Mouse (Mus musculus): ENCODE data around the gene Hepacam2. TPM values are rescaled to one million over a fixed set of nuclear protein-coding genes. Genes with fewer than 3 reads are reported as not detected.
"Not testable (repeated sequence)": the region's sequence is repeated elsewhere in the genome, so short reads cannot be mapped to it uniquely, and the experiment has no call there.

Hepacam2 gene
- total and polyA plus RNA-seq, 2 experiments from 2014 or later = 1.4 to 2.0 TPM

GRCm38 (mm10) chr6:3528198-3528597, 30.1 kb upstream of the Hepacam2 start:
- Histone ChIP-seq H3K4me3 (ENCODE audit: low read depth, low read length) (no peak overlapping the region), H3K4me1 (ENCODE audit: insufficient read depth, low read length) (no peaks in the 10 kb centered on the region), H3K36me3 (ENCODE audit: insufficient read depth, low read length) (no peaks in the 10 kb centered on the region), H3K27me3 (ENCODE audit: insufficient read depth, low read length) (no peaks in the 10 kb centered on the region), H3K9me3 (ENCODE audit: low read length) (no peaks in the 10 kb centered on the region), H3K9ac (replicated peaks; ENCODE audit: low read length, poor library complexity, severe bottlenecking) (no peak overlapping the region), H3K4me2 (ENCODE audit: low read depth, low read length, poor library complexity, severe bottlenecking) (no peak overlapping the region), H3K27ac (ENCODE audit: low read depth, low read length) (no peak overlapping the region)
- ATAC-seq (ENCODE audit: low FRiP score) = no peak
- DNase-seq (ENCODE audit: low spot score) = no peak
- no peak for TF ChIP-seq CTCF (IDR thresholded peaks at IDR 0.05)
- WGBS = 90% methylated on average over 4 of the region's 4 CpGs

GRCm38 (mm10) chr6:3512611-3513010, 14.5 kb upstream of the Hepacam2 start:
- Histone ChIP-seq H3K4me1 (ENCODE audit: insufficient read depth, low read length) (no peaks in the 10 kb centered on the region; the same call in 1 of the 2 replicates), H3K9ac (replicated peaks; ENCODE audit: low read length, poor library complexity, severe bottlenecking) (no peak overlapping the region), H3K27ac (ENCODE audit: low read depth, low read length) (no peak overlapping the region), H3K36me3 (ENCODE audit: insufficient read depth, low read length) (peaks cover 3% of the 10 kb centered on the region; the same call in 1 of the 2 replicates), H3K4me3 (ENCODE audit: low read depth, low read length) (no peak overlapping the region), H3K9me3 (ENCODE audit: low read length) (no peaks in the 10 kb centered on the region), H3K4me2 (ENCODE audit: low read depth, low read length, poor library complexity, severe bottlenecking) (no peak overlapping the region), H3K27me3 (ENCODE audit: insufficient read depth, low read length) (no peaks in the 10 kb centered on the region)
- 34% methylated on average over 3 of the region's 3 CpGs for WGBS
- peak; percentile 21; the same call in 1 of the 2 replicates for TF ChIP-seq CTCF (IDR thresholded peaks at IDR 0.05)
- peak; percentile 73 for ATAC-seq (ENCODE audit: low FRiP score)
- peak; percentile 71 for DNase-seq (ENCODE audit: low spot score)

GRCm38 (mm10) chr6:3511612-3512011, 13.5 kb upstream of the Hepacam2 start:
- Histone ChIP-seq H3K36me3 (ENCODE audit: insufficient read depth, low read length) (no peaks in the 10 kb centered on the region), H3K9ac (replicated peaks; ENCODE audit: low read length, poor library complexity, severe bottlenecking) (0 out of 2 replicates have a peak overlapping the region, but pooled peaks have one; percentile 30), H3K4me3 (ENCODE audit: low read depth, low read length) (no peak overlapping the region), H3K4me2 (ENCODE audit: low read depth, low read length, poor library complexity, severe bottlenecking) (peak overlapping the region; percentile 23), H3K4me1 (ENCODE audit: insufficient read depth, low read length) (no peaks in the 10 kb centered on the region; the same call in 1 of the 2 replicates), H3K27ac (ENCODE audit: low read depth, low read length) (peak overlapping the region; percentile 69; the same call in 1 of the 2 replicates), H3K27me3 (ENCODE audit: insufficient read depth, low read length) (no peaks in the 10 kb centered on the region), H3K9me3 (ENCODE audit: low read length) (no peaks in the 10 kb centered on the region)
- 23% methylated on average over 11 of the region's 11 CpGs for WGBS
- TF ChIP-seq CTCF (IDR thresholded peaks at IDR 0.05) = no peak
- DNase-seq (ENCODE audit: low spot score) = peak; percentile 37
- ATAC-seq (ENCODE audit: low FRiP score) = no peak

GRCm38 (mm10) chr6:3511116-3511515, 13.0 kb upstream of the Hepacam2 start:
- Histone ChIP-seq H3K9me3 (ENCODE audit: low read length) (no peaks in the 10 kb centered on the region), H3K27ac (ENCODE audit: low read depth, low read length) (0 out of 2 replicates have a peak overlapping the region, but pooled peaks have one; percentile 8), H3K4me2 (ENCODE audit: low read depth, low read length, poor library complexity, severe bottlenecking) (peak overlapping the region; percentile 23; the same call in 1 of the 2 replicates), H3K4me3 (ENCODE audit: low read depth, low read length) (no peak overlapping the region), H3K4me1 (ENCODE audit: insufficient read depth, low read length) (no peaks in the 10 kb centered on the region; the same call in 1 of the 2 replicates), H3K27me3 (ENCODE audit: insufficient read depth, low read length) (no peaks in the 10 kb centered on the region), H3K36me3 (ENCODE audit: insufficient read depth, low read length) (no peaks in the 10 kb centered on the region), H3K9ac (replicated peaks; ENCODE audit: low read length, poor library complexity, severe bottlenecking) (no peak overlapping the region; the same call in 1 of the 2 replicates)
- ATAC-seq (ENCODE audit: low FRiP score) (no peak), DNase-seq (ENCODE audit: low spot score) (peak; percentile 14)
- no peak for TF ChIP-seq CTCF (IDR thresholded peaks at IDR 0.05)
- 42% methylated on average over 10 of the region's 10 CpGs for WGBS

GRCm38 (mm10) chr6:3509782-3510181, 11.7 kb upstream of the Hepacam2 start:
- no peaks in the 10 kb centered on the region; the same call in 1 of the 2 replicates for H3K4me1 ChIP-seq (ENCODE audit: insufficient read depth, low read length)
- peak; percentile 59 for ATAC-seq (ENCODE audit: low FRiP score)
- 5% methylated on average over 2 of the region's 2 CpGs for WGBS
- TF ChIP-seq CTCF (IDR thresholded peaks at IDR 0.05) = peak; percentile 89
- H3K9ac ChIP-seq (replicated peaks; ENCODE audit: low read length, poor library complexity, severe bottlenecking) = no peak overlapping the region
- peak; percentile 86 for DNase-seq (ENCODE audit: low spot score)
- H3K9me3 ChIP-seq (ENCODE audit: low read length) = no peaks in the 10 kb centered on the region
- H3K36me3 ChIP-seq (ENCODE audit: insufficient read depth, low read length) = no peaks in the 10 kb centered on the region
- no peak overlapping the region for H3K4me2 ChIP-seq (ENCODE audit: low read depth, low read length, poor library complexity, severe bottlenecking)
- no peaks in the 10 kb centered on the region for H3K27me3 ChIP-seq (ENCODE audit: insufficient read depth, low read length)
- no peak overlapping the region for H3K27ac ChIP-seq (ENCODE audit: low read depth, low read length)
- no peak overlapping the region for H3K4me3 ChIP-seq (ENCODE audit: low read depth, low read length)

- not testable (repeated sequence) for H3K4me1 ChIP-seq (ENCODE audit: insufficient read depth, low read length); H3K27ac ChIP-seq (ENCODE audit: low read depth, low read length); H3K4me3 ChIP-seq (ENCODE audit: low read depth, low read length); H3K9ac ChIP-seq (replicated peaks; ENCODE audit: low read length, poor library complexity, severe bottlenecking); H3K9me3 ChIP-seq (ENCODE audit: low read length); ATAC-seq (ENCODE audit: low FRiP score); DNase-seq (ENCODE audit: low spot score); H3K36me3 ChIP-seq (ENCODE audit: insufficient read depth, low read length); H3K4me2 ChIP-seq (ENCODE audit: low read depth, low read length, poor library complexity, severe bottlenecking); H3K27me3 ChIP-seq (ENCODE audit: insufficient read depth, low read length)
- 84% methylated on average over 2 of the region's 2 CpGs for WGBS
Measured at GRCm38 (mm10) chr6:3508151-3508550, 10.1 kb upstream of the Hepacam2 start.
